Mouse (Mus musculus): ENCODE measurements at regions not wholly inside any gene's neighbourhood (a gene's known extent, or its start where the extent isn't known, plus 50 kb on each side); places are given as distances from the start of the nearest gene placed in this dataset.
"Not testable (repeated sequence)": the region's sequence is repeated elsewhere in the genome, so short reads cannot be mapped to it uniquely, and the experiment has no call there.

GRCm38 (mm10) chr11:113173317-113173716 is 391.3 kb downstream of the Sox9 start:
- 32% methylated on average over 11 of the region's 12 CpGs for WGBS
- H3K4me2 ChIP-seq (replicated peaks; ENCODE audit: low read depth, low read length) = not testable (repeated sequence)

GRCm38 (mm10) chr11:113174011-113174507 is 392.0 kb downstream of the Sox9 start:
- Histone ChIP-seq H3K4me1 (ENCODE audit: control insufficient read depth, insufficient read depth, low read length) (no peaks in the 10 kb centered on the region), H3K27ac (ENCODE audit: low read length) (no peak overlapping the region), H3K36me3 (ENCODE audit: control insufficient read depth, insufficient read depth, low read length) (no peaks in the 10 kb centered on the region), H3K9ac (replicated peaks; ENCODE audit: low read depth, low read length) (no peak overlapping the region), H3K27me3 (ENCODE audit: control insufficient read depth, insufficient read depth, low read length) (no peaks in the 10 kb centered on the region), H3K4me2 (replicated peaks; ENCODE audit: low read depth, low read length) (no peak overlapping the region), H3K4me3 (ENCODE audit: low read depth, low read length) (no peak overlapping the region), H3K9me3 (ENCODE audit: control insufficient read depth, low read depth, low read length) (no peaks in the 10 kb centered on the region)
- 72% methylated on average over 5 of the region's 5 CpGs for WGBS
- ATAC-seq (ENCODE audit: insufficient number of reproducible peaks, insufficient read depth, low FRiP score, low read depth) = no peak

More at GRCm38 (mm10) chr11:113173317-113173716, 391.3 kb downstream of the Sox9 start:
- H3K36me3 ChIP-seq (ENCODE audit: control insufficient read depth, insufficient read depth, low read length); H3K4me1 ChIP-seq (ENCODE audit: control insufficient read depth, insufficient read depth, low read length); H3K27me3 ChIP-seq (ENCODE audit: control insufficient read depth, insufficient read depth, low read length); H3K27ac ChIP-seq (ENCODE audit: low read length); H3K4me3 ChIP-seq (ENCODE audit: low read depth, low read length); ATAC-seq (ENCODE audit: insufficient number of reproducible peaks, insufficient read depth, low FRiP score, low read depth); H3K9me3 ChIP-seq (ENCODE audit: control insufficient read depth, low read depth, low read length); H3K9ac ChIP-seq (replicated peaks; ENCODE audit: low read depth, low read length): not testable (repeated sequence)

GRCm38 (mm10) chr11:113175323-113175722 is 393.3 kb downstream of the Sox9 start:
- H3K9ac ChIP-seq (replicated peaks; ENCODE audit: low read depth, low read length) = no peak overlapping the region
- no peaks in the 10 kb centered on the region for H3K36me3 ChIP-seq (ENCODE audit: control insufficient read depth, insufficient read depth, low read length)
- H3K27ac ChIP-seq (ENCODE audit: low read length) = no peak overlapping the region
- H3K9me3 ChIP-seq (ENCODE audit: control insufficient read depth, low read depth, low read length) = no peaks in the 10 kb centered on the region
- 25% methylated on average over 6 of the region's 6 CpGs for WGBS
- no peak overlapping the region for H3K4me3 ChIP-seq (ENCODE audit: low read depth, low read length)
- H3K4me2 ChIP-seq (replicated peaks; ENCODE audit: low read depth, low read length) = no peak overlapping the region
- no peak for ATAC-seq (ENCODE audit: insufficient number of reproducible peaks, insufficient read depth, low FRiP score, low read depth)
- no peaks in the 10 kb centered on the region for H3K27me3 ChIP-seq (ENCODE audit: control insufficient read depth, insufficient read depth, low read length)
- no peaks in the 10 kb centered on the region; the same call in 1 of the 2 replicates for H3K4me1 ChIP-seq (ENCODE audit: control insufficient read depth, insufficient read depth, low read length)

GRCm38 (mm10) chr11:113176183-113176582 is 394.2 kb downstream of the Sox9 start:
- Histone ChIP-seq H3K36me3 (ENCODE audit: control insufficient read depth, insufficient read depth, low read length) (no peaks in the 10 kb centered on the region), H3K4me2 (replicated peaks; ENCODE audit: low read depth, low read length) (no peak overlapping the region), H3K27me3 (ENCODE audit: control insufficient read depth, insufficient read depth, low read length) (no peaks in the 10 kb centered on the region), H3K27ac (ENCODE audit: low read length) (no peak overlapping the region), H3K4me1 (ENCODE audit: control insufficient read depth, insufficient read depth, low read length) (no peaks in the 10 kb centered on the region; the same call in 1 of the 2 replicates), H3K9ac (replicated peaks; ENCODE audit: low read depth, low read length) (no peak overlapping the region), H3K4me3 (ENCODE audit: low read depth, low read length) (no peak overlapping the region), H3K9me3 (ENCODE audit: control insufficient read depth, low read depth, low read length) (no peaks in the 10 kb centered on the region)
- 18% methylated on average over 7 of the region's 7 CpGs for WGBS
- no peak for ATAC-seq (ENCODE audit: insufficient number of reproducible peaks, insufficient read depth, low FRiP score, low read depth)

- WGBS = 79% methylated on average over 7 of the region's 7 CpGs
- no peaks in the 10 kb centered on the region for H3K9me3 ChIP-seq (ENCODE audit: control insufficient read depth, low read depth, low read length)
- H3K4me2 ChIP-seq (replicated peaks; ENCODE audit: low read depth, low read length) = no peak overlapping the region
- H3K27ac ChIP-seq (ENCODE audit: low read length) = no peak overlapping the region
- no peak overlapping the region for H3K4me3 ChIP-seq (ENCODE audit: low read depth, low read length)
- no peak overlapping the region for H3K9ac ChIP-seq (replicated peaks; ENCODE audit: low read depth, low read length)
- no peaks in the 10 kb centered on the region; the same call in 1 of the 2 replicates for H3K4me1 ChIP-seq (ENCODE audit: control insufficient read depth, insufficient read depth, low read length)
- no peaks in the 10 kb centered on the region for H3K27me3 ChIP-seq (ENCODE audit: control insufficient read depth, insufficient read depth, low read length)
- no peaks in the 10 kb centered on the region for H3K36me3 ChIP-seq (ENCODE audit: control insufficient read depth, insufficient read depth, low read length)
- ATAC-seq (ENCODE audit: insufficient number of reproducible peaks, insufficient read depth, low FRiP score, low read depth) = no peak
These were observed 396.4 kb downstream of the Sox9 start for GRCm38 (mm10) chr11:113178375-113178774.

GRCm38 (mm10) chr11:113180008-113180407 is 398.0 kb downstream of the Sox9 start:
- Histone ChIP-seq H3K4me2 (replicated peaks; ENCODE audit: low read depth, low read length) (no peak overlapping the region), H3K9me3 (ENCODE audit: control insufficient read depth, low read depth, low read length) (no peaks in the 10 kb centered on the region), H3K27me3 (ENCODE audit: control insufficient read depth, insufficient read depth, low read length) (no peaks in the 10 kb centered on the region), H3K9ac (replicated peaks; ENCODE audit: low read depth, low read length) (no peak overlapping the region), H3K36me3 (ENCODE audit: control insufficient read depth, insufficient read depth, low read length) (no peaks in the 10 kb centered on the region), H3K4me3 (ENCODE audit: low read depth, low read length) (no peak overlapping the region), H3K4me1 (ENCODE audit: control insufficient read depth, insufficient read depth, low read length) (peaks cover 4% of the 10 kb centered on the region; the same call in 1 of the 2 replicates), H3K27ac (ENCODE audit: low read length) (no peak overlapping the region)
- WGBS = 48% methylated on average over 14 of the region's 14 CpGs
- no peak for ATAC-seq (ENCODE audit: insufficient number of reproducible peaks, insufficient read depth, low FRiP score, low read depth)

- H3K4me3 ChIP-seq (ENCODE audit: low read depth, low read length) = no peak overlapping the region
- no peaks in the 10 kb centered on the region for H3K27me3 ChIP-seq (ENCODE audit: control insufficient read depth, insufficient read depth, low read length)
- no peak for ATAC-seq (ENCODE audit: insufficient number of reproducible peaks, insufficient read depth, low FRiP score, low read depth)
- H3K36me3 ChIP-seq (ENCODE audit: control insufficient read depth, insufficient read depth, low read length) = no peaks in the 10 kb centered on the region
- H3K4me2 ChIP-seq (replicated peaks; ENCODE audit: low read depth, low read length) = no peak overlapping the region
- H3K9me3 ChIP-seq (ENCODE audit: control insufficient read depth, low read depth, low read length) = no peaks in the 10 kb centered on the region
- WGBS = 71% methylated on average over 13 of the region's 13 CpGs
- no peak overlapping the region for H3K27ac ChIP-seq (ENCODE audit: low read length)
- no peak overlapping the region for H3K9ac ChIP-seq (replicated peaks; ENCODE audit: low read depth, low read length)
- peaks cover 4% of the 10 kb centered on the region; the same call in 1 of the 2 replicates for H3K4me1 ChIP-seq (ENCODE audit: control insufficient read depth, insufficient read depth, low read length)
These were observed 400.2 kb downstream of the Sox9 start for GRCm38 (mm10) chr11:113182083-113182861.

GRCm38 (mm10) chr11:113183556-113183955 is 401.5 kb downstream of the Sox9 start:
- H3K4me2 ChIP-seq (replicated peaks; ENCODE audit: low read depth, low read length) = no peak overlapping the region
- no peak for ATAC-seq (ENCODE audit: insufficient number of reproducible peaks, insufficient read depth, low FRiP score, low read depth)
- no peaks in the 10 kb centered on the region for H3K9me3 ChIP-seq (ENCODE audit: control insufficient read depth, low read depth, low read length)
- H3K9ac ChIP-seq (replicated peaks; ENCODE audit: low read depth, low read length) = no peak overlapping the region
- H3K27me3 ChIP-seq (ENCODE audit: control insufficient read depth, insufficient read depth, low read length) = no peaks in the 10 kb centered on the region
- WGBS = 67% methylated on average over 5 of the region's 5 CpGs
- no peaks in the 10 kb centered on the region for H3K36me3 ChIP-seq (ENCODE audit: control insufficient read depth, insufficient read depth, low read length)
- no peak overlapping the region; the same call in 1 of the 2 replicates for H3K27ac ChIP-seq (ENCODE audit: low read length)
- H3K4me3 ChIP-seq (ENCODE audit: low read depth, low read length) = no peak overlapping the region
- H3K4me1 ChIP-seq (ENCODE audit: control insufficient read depth, insufficient read depth, low read length) = peaks cover 4% of the 10 kb centered on the region; the same call in 1 of the 2 replicates
